Mouse (Mus musculus): ENCODE measurements at regions not wholly inside any gene's neighbourhood (a gene's known extent, or its start where the extent isn't known, plus 50 kb on each side); places are given as distances from the start of the nearest gene placed in this dataset.
A peak's percentile ranks its signal among the peaks of the same experiment; 100 is the strongest.
"Not testable (repeated sequence)": the region's sequence is repeated elsewhere in the genome, so short reads cannot be mapped to it uniquely, and the experiment has no call there.

GRCm38 (mm10) chr1:73635709-73636108 is 488.5 kb downstream of the Tns1 start:
- Histone ChIP-seq H3K4me1 (peaks cover 3% of the 10 kb centered on the region), H3K27ac (replicated peaks) (no peak overlapping the region), H3K4me2 (replicated peaks) (no peak overlapping the region), H3K4me3 (no peak overlapping the region), H3K27me3 (no peaks in the 10 kb centered on the region), H3K9ac (replicated peaks) (no peak overlapping the region), H3K9me3 (no peaks in the 10 kb centered on the region), H3K36me3 (no peaks in the 10 kb centered on the region)
- no peak for ATAC-seq (replicated peaks)
- WGBS = 80% methylated on average over 2 of the region's 2 CpGs

- no peak overlapping the region for H3K4me2 ChIP-seq (replicated peaks)
- 94% methylated on average over 4 of the region's 4 CpGs for WGBS
- H3K4me1 ChIP-seq = 0 out of 2 replicates have a peak, but pooled peaks cover 3% of the 10 kb centered on the region
- ATAC-seq (replicated peaks) = no peak
- H3K36me3 ChIP-seq = no peaks in the 10 kb centered on the region
- H3K9ac ChIP-seq (replicated peaks) = no peak overlapping the region
- no peaks in the 10 kb centered on the region for H3K9me3 ChIP-seq
- no peak overlapping the region for H3K27ac ChIP-seq (replicated peaks)
- no peak overlapping the region for H3K4me3 ChIP-seq
- H3K27me3 ChIP-seq = no peaks in the 10 kb centered on the region
Observed at GRCm38 (mm10) chr1:73634871-73635270, 489.4 kb downstream of the Tns1 start.

GRCm38 (mm10) chr1:73633071-73633470 is 491.2 kb downstream of the Tns1 start:
- Histone ChIP-seq H3K4me3 (no peak overlapping the region), H3K27me3 (no peaks in the 10 kb centered on the region), H3K9ac (replicated peaks) (no peak overlapping the region), H3K36me3 (no peaks in the 10 kb centered on the region), H3K27ac (replicated peaks) (no peak overlapping the region), H3K4me2 (replicated peaks) (no peak overlapping the region), H3K9me3 (no peaks in the 10 kb centered on the region), H3K4me1 (peaks cover 5% of the 10 kb centered on the region; the same call in 1 of the 2 replicates)
- 86% methylated on average over 1 of the region's 1 CpGs for WGBS
- no peak for ATAC-seq (replicated peaks)

GRCm38 (mm10) chr1:73630363-73630762 is 493.9 kb downstream of the Tns1 start:
- no peak for ATAC-seq (replicated peaks)
- Histone ChIP-seq H3K4me2 (replicated peaks) (no peak overlapping the region), H3K9ac (replicated peaks) (no peak overlapping the region), H3K27me3 (no peaks in the 10 kb centered on the region), H3K4me1 (peaks cover 5% of the 10 kb centered on the region; the same call in 1 of the 2 replicates), H3K9me3 (no peaks in the 10 kb centered on the region), H3K4me3 (no peak overlapping the region), H3K27ac (replicated peaks) (no peak overlapping the region), H3K36me3 (no peaks in the 10 kb centered on the region)
- 43% methylated on average over 1 of the region's 1 CpGs for WGBS

- Histone ChIP-seq H3K4me2 (replicated peaks) (no peak overlapping the region), H3K36me3 (no peaks in the 10 kb centered on the region), H3K4me1 (peaks cover 4% of the 10 kb centered on the region; the same call in 1 of the 2 replicates), H3K27me3 (no peaks in the 10 kb centered on the region), H3K9me3 (no peaks in the 10 kb centered on the region), H3K9ac (replicated peaks) (no peak overlapping the region), H3K27ac (replicated peaks) (no peak overlapping the region), H3K4me3 (no peak overlapping the region)
- no peak for ATAC-seq (replicated peaks)
- WGBS = 85% methylated on average over 5 of the region's 5 CpGs
Observed at GRCm38 (mm10) chr1:73625365-73625764, 498.9 kb downstream of the Tns1 start.

GRCm38 (mm10) chr1:73621121-73621520 is 503.1 kb downstream of the Tns1 start:
- not testable (repeated sequence) for H3K36me3 ChIP-seq; H3K4me1 ChIP-seq; H3K4me3 ChIP-seq; H3K9me3 ChIP-seq; H3K27ac ChIP-seq (replicated peaks); H3K9ac ChIP-seq (replicated peaks); H3K4me2 ChIP-seq (replicated peaks); ATAC-seq (replicated peaks); H3K27me3 ChIP-seq
- WGBS = 72% methylated on average over 5 of the region's 5 CpGs

- Histone ChIP-seq H3K27me3 (no peaks in the 10 kb centered on the region), H3K27ac (replicated peaks) (no peak overlapping the region), H3K4me1 (no peaks in the 10 kb centered on the region), H3K9ac (replicated peaks) (no peak overlapping the region), H3K4me2 (replicated peaks) (no peak overlapping the region), H3K4me3 (no peak overlapping the region), H3K36me3 (no peaks in the 10 kb centered on the region), H3K9me3 (no peaks in the 10 kb centered on the region)
- WGBS = 37% methylated on average over 4 of the region's 4 CpGs
- ATAC-seq (replicated peaks) = no peak
Observed at GRCm38 (mm10) chr1:73618551-73619170, 505.6 kb downstream of the Tns1 start.

GRCm38 (mm10) chr1:73593653-73594385 is 530.4 kb downstream of the Tns1 start:
- no peak overlapping the region for H3K9ac ChIP-seq (replicated peaks)
- no peak overlapping the region for H3K4me2 ChIP-seq (replicated peaks)
- no peak overlapping the region for H3K4me3 ChIP-seq
- ATAC-seq (replicated peaks) = no peak
- H3K36me3 ChIP-seq = no peaks in the 10 kb centered on the region
- no peaks in the 10 kb centered on the region for H3K4me1 ChIP-seq
- no peaks in the 10 kb centered on the region for H3K9me3 ChIP-seq
- 91% methylated on average over 9 of the region's 9 CpGs for WGBS
- H3K27me3 ChIP-seq = no peaks in the 10 kb centered on the region
- no peak overlapping the region for H3K27ac ChIP-seq (replicated peaks)

- ATAC-seq (replicated peaks) = peak; percentile 57; the same call in 1 of the 2 replicates
- 26% methylated on average over 9 of the region's 9 CpGs for WGBS
- no peaks in the 10 kb centered on the region for H3K36me3 ChIP-seq
- no peak overlapping the region for H3K4me3 ChIP-seq
- H3K27ac ChIP-seq (replicated peaks) = peak overlapping the region; percentile 40; the same call in 1 of the 2 replicates
- H3K27me3 ChIP-seq = no peaks in the 10 kb centered on the region
- no peaks in the 10 kb centered on the region for H3K9me3 ChIP-seq
- H3K4me1 ChIP-seq = no peaks in the 10 kb centered on the region
- H3K9ac ChIP-seq (replicated peaks) = no peak overlapping the region
- H3K4me2 ChIP-seq (replicated peaks) = no peak overlapping the region
Observed at GRCm38 (mm10) chr1:73591342-73592099, 532.7 kb downstream of the Tns1 start.

- H3K4me1 ChIP-seq = no peaks in the 10 kb centered on the region
- H3K27me3 ChIP-seq = no peaks in the 10 kb centered on the region
- no peak for ATAC-seq (replicated peaks)
- no peak overlapping the region for H3K9ac ChIP-seq (replicated peaks)
- H3K36me3 ChIP-seq = no peaks in the 10 kb centered on the region
- H3K4me2 ChIP-seq (replicated peaks) = no peak overlapping the region
- no peak overlapping the region for H3K27ac ChIP-seq (replicated peaks)
- no peak overlapping the region for H3K4me3 ChIP-seq
- H3K9me3 ChIP-seq = no peaks in the 10 kb centered on the region
- 59% methylated on average over 3 of the region's 3 CpGs for WGBS
Observed at GRCm38 (mm10) chr1:73579680-73580079, 544.6 kb downstream of the Tns1 start.

- ATAC-seq (replicated peaks) = no peak
- Histone ChIP-seq H3K4me3 (no peak overlapping the region), H3K27me3 (no peaks in the 10 kb centered on the region), H3K4me2 (replicated peaks) (no peak overlapping the region), H3K9me3 (no peaks in the 10 kb centered on the region), H3K4me1 (no peaks in the 10 kb centered on the region), H3K27ac (replicated peaks) (no peak overlapping the region), H3K36me3 (no peaks in the 10 kb centered on the region), H3K9ac (replicated peaks) (no peak overlapping the region)
- 98% methylated on average over 1 of the region's 1 CpGs for WGBS
Observed at GRCm38 (mm10) chr1:73577019-73577418, 547.2 kb downstream of the Tns1 start.

- H3K4me2 ChIP-seq (replicated peaks) = no peak overlapping the region
- ATAC-seq (replicated peaks) = no peak
- no peaks in the 10 kb centered on the region for H3K27me3 ChIP-seq
- H3K36me3 ChIP-seq = no peaks in the 10 kb centered on the region
- WGBS = 83% methylated on average over 1 of the region's 1 CpGs
- H3K9ac ChIP-seq (replicated peaks) = no peak overlapping the region
- no peak overlapping the region for H3K27ac ChIP-seq (replicated peaks)
- no peaks in the 10 kb centered on the region for H3K4me1 ChIP-seq
- no peak overlapping the region for H3K4me3 ChIP-seq
- no peaks in the 10 kb centered on the region for H3K9me3 ChIP-seq
Observed at GRCm38 (mm10) chr1:73575694-73576093, 548.6 kb downstream of the Tns1 start.
